ENCODE assay signal across 9 mouse cellular contexts in the genomic region with DNA sequence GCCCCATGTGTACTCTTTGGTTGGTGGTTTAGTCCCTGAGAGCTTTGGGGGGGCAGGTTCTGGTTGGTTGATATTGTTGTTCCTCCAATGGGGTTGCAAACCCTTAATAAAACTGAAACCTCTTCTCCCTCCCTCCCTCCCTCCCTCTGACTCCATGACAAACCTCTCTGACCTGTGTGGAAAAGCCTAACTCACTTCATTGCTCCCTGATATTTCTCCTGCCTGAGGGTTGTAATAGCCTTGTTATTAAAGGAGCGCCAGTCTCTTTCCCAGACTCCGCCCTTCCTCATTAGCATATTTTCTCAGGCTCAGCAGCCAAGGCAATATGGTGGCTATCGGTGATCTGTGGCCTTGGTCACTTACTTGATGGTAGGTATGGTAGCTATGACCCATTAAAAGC.
DNase-seq lines count a peak whose midpoint lies in the region; ATAC-seq and TF ChIP-seq lines count a peak whose summit lies in the region.
"Had no signal": no experiment of that assay in that cellular context is flagged by ENCODE, and none has a peak within 500 bp of the region (broad histone marks: within the 10 kb centered on the region; RNA-seq: fewer than 3 reads in every experiment).

No protein-coding gene starts in this region.

- peak overlapping the region; percentile 27; the same call in 1 of the 2 replicates for H3K4me2 ChIP-seq in liver, embryonic 13.5 days
- no peak overlapping the region for H3K4me2 ChIP-seq in forebrain, embryonic 16.5 days (ENCODE audit: low read length)
- H3K4me2 ChIP-seq in hindbrain, postnatal 0 days (ENCODE audit: low read depth, low read length): no peak overlapping the region
- H3K4me2 ChIP-seq in neural tube, embryonic 12.5 days (replicated peaks): peak overlapping the region; percentile 34

- no peak overlapping the region for H3K27ac ChIP-seq in liver, embryonic 13.5 days
- peak overlapping the region; percentile 50; the same call in 1 of the 2 replicates for H3K27ac ChIP-seq in forebrain, embryonic 16.5 days (ENCODE audit: low read length)
- H3K27ac ChIP-seq in hindbrain, postnatal 0 days: peak overlapping the region; percentile 42
- peak overlapping the region; percentile 9; the same call in 1 of the 2 replicates for H3K27ac ChIP-seq in neural tube, embryonic 12.5 days

- TF ChIP-seq CTCF in hindbrain, postnatal 0 days (IDR thresholded peaks at IDR 0.05; ENCODE audit: low read depth): no peak

- no peak for DNase-seq in liver, embryonic 13.5 days
- DNase-seq in liver (no peak), adipocyte (ENCODE audit: low spot score) (no peak)
- DNase-seq in hindbrain, postnatal 0 days (ENCODE audit: low spot score): no peak
- DNase-seq in layer of hippocampus, adult 9-10 months (ENCODE audit: low spot score): no peak

- no peaks in the 10 kb centered on the region for H3K36me3 ChIP-seq in liver, embryonic 13.5 days
- no peaks in the 10 kb centered on the region for H3K36me3 ChIP-seq in forebrain, embryonic 16.5 days (ENCODE audit: control insufficient read depth, insufficient read depth)
- H3K36me3 ChIP-seq in hindbrain, postnatal 0 days (ENCODE audit: insufficient read depth, low read length): no peaks in the 10 kb centered on the region
- no peaks in the 10 kb centered on the region for H3K36me3 ChIP-seq in neural tube, embryonic 12.5 days

- peaks cover 18% of the 10 kb centered on the region for H3K4me1 ChIP-seq in liver, embryonic 13.5 days (replicated peaks)
- H3K4me1 ChIP-seq in forebrain, embryonic 16.5 days (replicated peaks; ENCODE audit: control insufficient read depth, insufficient read depth, low read length): peaks cover 21% of the 10 kb centered on the region
- no peaks in the 10 kb centered on the region for H3K4me1 ChIP-seq in hindbrain, postnatal 0 days (ENCODE audit: insufficient read depth, low read length)
- peaks cover 26% of the 10 kb centered on the region for H3K4me1 ChIP-seq in neural tube, embryonic 12.5 days

- ATAC-seq in liver, embryonic 13.5 days (ENCODE audit: low read depth): no peak
- 0 out of 2 replicates have a peak, but pooled peaks have one; percentile 6 for ATAC-seq in forebrain, embryonic 16.5 days
- ATAC-seq in hindbrain, postnatal 0 days: peak; percentile 10; the same call in 1 of the 2 replicates
- ATAC-seq in neural tube, embryonic 12.5 days (ENCODE audit: low FRiP score, low read depth): peak; percentile 34
- no peak for ATAC-seq in megakaryocyte progenitor cell, adult 5-6 weeks (replicated peaks; ENCODE audit: poor library complexity)

- H3K9ac ChIP-seq in liver, embryonic 13.5 days: no peak overlapping the region
- H3K9ac ChIP-seq in forebrain, embryonic 16.5 days (replicated peaks; ENCODE audit: low read depth, low read length): no peak overlapping the region
- no peak overlapping the region for H3K9ac ChIP-seq in hindbrain, postnatal 0 days (replicated peaks; ENCODE audit: low read length)
- no peak overlapping the region for H3K9ac ChIP-seq in neural tube, embryonic 12.5 days

- WGBS in liver, embryonic 13.5 days (ENCODE audit: insufficient replicate concordance): 66% methylated on average over 3 of the region's 3 CpGs
- 72% methylated on average over 3 of the region's 3 CpGs for WGBS in forebrain, embryonic 16.5 days
- WGBS in hindbrain, postnatal 0 days: 69% methylated on average over 3 of the region's 3 CpGs
- WGBS in neural tube, embryonic 12.5 days: 62% methylated on average over 3 of the region's 3 CpGs

- H3K27me3 ChIP-seq in liver, embryonic 13.5 days: 0 out of 2 replicates have a peak, but pooled peaks cover 4% of the 10 kb centered on the region
- H3K27me3 ChIP-seq in forebrain, embryonic 16.5 days (replicated peaks; ENCODE audit: control insufficient read depth, insufficient read depth, low read length): no peaks in the 10 kb centered on the region
- no peaks in the 10 kb centered on the region for H3K27me3 ChIP-seq in hindbrain, postnatal 0 days (ENCODE audit: insufficient read depth, low read length)
- H3K27me3 ChIP-seq in neural tube, embryonic 12.5 days (replicated peaks): 0 out of 2 replicates have a peak, but pooled peaks cover 8% of the 10 kb centered on the region

- no peaks in the 10 kb centered on the region for H3K9me3 ChIP-seq in liver, embryonic 13.5 days (replicated peaks)
- H3K9me3 ChIP-seq in forebrain, embryonic 16.5 days (ENCODE audit: control insufficient read depth, low read length): no peaks in the 10 kb centered on the region
- no peaks in the 10 kb centered on the region for H3K9me3 ChIP-seq in hindbrain, postnatal 0 days (ENCODE audit: low read length)
- H3K9me3 ChIP-seq in neural tube, embryonic 12.5 days: no peaks in the 10 kb centered on the region

- H3K4me3 ChIP-seq in liver, embryonic 13.5 days (replicated peaks): no peak overlapping the region
- H3K4me3 ChIP-seq in forebrain, embryonic 16.5 days (replicated peaks; ENCODE audit: low read length): no peak overlapping the region
- H3K4me3 ChIP-seq in hindbrain, postnatal 0 days (ENCODE audit: low read length): no peak overlapping the region
- H3K4me3 ChIP-seq in neural tube, embryonic 12.5 days: no peak overlapping the region
- H3K4me3 ChIP-seq: erythroblast, embryonic 14.5 days had no signal

Comparison
In these comparisons a context has a peak if more than half of its experiments do, and no peak if none do; other contexts are left out.
1. ATAC-seq: peak in forebrain, embryonic 16.5 days (single experiment), hindbrain, postnatal 0 days (single experiment) and neural tube, embryonic 12.5 days (single experiment); none in liver, embryonic 13.5 days (single experiment) and megakaryocyte progenitor cell, adult 5-6 weeks (single experiment).
2. H3K4me2 ChIP-seq: peak in liver, embryonic 13.5 days (single experiment) and neural tube, embryonic 12.5 days (single experiment); none in forebrain, embryonic 16.5 days (single experiment) and hindbrain, postnatal 0 days (single experiment).